Mouse (Mus musculus): ENCODE results near the gene Col11a2.

Col11a2 gene

DNA sequence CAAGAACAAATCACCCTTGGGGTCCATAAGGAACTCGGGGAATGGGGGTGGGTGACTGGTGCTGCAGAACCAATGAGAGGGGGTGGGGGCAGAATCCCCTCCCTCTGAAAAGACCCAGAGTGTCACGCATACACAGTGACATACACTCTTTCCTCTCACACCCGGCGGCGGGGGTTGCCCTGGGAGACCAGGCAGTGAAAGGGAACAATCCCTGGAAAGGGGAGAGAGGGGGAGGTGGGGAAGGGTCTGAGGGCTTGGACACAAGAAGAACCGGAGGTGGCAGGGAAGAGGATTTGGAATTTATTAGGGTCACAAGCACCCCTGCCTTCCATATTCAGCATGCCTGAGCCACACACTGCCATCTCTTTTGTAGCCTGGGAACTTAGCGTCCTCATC is 13.5 kb upstream of the Col11a2 start:
- CTCF ChIA-PET: interaction anchor here (0.6 kb wide), 2 partner anchors 21 to 60 kb away, joined by 4 to 9 read pairs; no protein-coding TSS in a partner anchor

DNA sequence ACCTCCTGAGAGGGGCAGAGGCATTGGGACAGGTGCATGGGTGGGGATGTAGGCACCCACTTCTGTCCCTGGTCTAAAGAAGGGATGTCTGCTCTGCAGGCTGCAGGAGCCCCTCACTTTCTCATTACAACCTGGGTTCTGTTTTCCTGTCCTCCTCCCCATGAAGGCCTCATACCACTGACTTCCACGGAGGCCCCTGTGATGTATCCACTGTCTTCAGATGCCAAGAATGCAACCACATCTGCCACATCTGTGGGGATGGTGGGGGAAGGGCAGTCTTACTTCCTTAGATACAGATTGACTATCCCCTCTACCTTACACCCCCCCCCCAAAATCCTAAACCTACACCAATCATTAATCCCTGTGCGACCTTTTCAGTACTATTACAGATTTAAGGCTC is 13.0 kb upstream of the Col11a2 start:
- CTCF ChIA-PET: no interaction called here

DNA sequence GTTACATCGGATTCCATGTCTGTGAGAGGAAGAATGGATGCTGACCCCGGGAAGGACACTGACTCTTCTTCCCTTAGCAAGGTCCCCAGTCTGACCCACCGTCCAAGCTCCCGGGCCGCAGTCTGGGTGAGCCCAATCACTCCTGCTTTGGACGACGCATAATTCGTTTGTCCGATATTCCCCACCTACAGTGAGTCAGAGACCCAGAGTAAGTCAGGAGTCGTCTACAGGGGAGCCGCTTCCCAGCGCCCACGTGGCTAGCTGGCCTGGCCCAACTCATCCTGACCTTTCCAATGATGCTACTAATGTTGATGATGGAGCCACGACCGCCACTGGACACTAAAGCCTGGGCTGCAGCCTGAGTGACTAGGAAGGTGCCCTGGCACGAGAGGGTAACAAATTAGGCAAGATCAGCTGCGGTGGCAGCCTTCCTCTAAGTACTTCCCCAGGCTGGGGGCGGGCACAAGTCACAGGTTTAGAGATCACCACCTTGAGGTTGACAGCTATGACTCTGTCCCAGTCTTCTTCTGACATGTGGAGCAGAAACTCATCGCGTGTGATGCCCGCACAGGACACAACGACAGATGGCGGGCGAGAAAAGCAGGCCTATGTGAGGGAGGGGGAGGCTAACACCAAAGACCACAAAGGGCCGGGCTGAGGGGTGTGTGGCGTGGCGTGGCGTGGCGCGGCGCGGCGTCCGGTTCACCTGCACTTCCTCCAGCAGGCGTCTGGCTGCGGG is 12.2 kb upstream of the Col11a2 start:
- CTCF ChIA-PET: interaction anchor here (0.6 kb wide), 1 partner anchor 20 kb away, joined by 3 read pairs; no protein-coding TSS in a partner anchor

DNA sequence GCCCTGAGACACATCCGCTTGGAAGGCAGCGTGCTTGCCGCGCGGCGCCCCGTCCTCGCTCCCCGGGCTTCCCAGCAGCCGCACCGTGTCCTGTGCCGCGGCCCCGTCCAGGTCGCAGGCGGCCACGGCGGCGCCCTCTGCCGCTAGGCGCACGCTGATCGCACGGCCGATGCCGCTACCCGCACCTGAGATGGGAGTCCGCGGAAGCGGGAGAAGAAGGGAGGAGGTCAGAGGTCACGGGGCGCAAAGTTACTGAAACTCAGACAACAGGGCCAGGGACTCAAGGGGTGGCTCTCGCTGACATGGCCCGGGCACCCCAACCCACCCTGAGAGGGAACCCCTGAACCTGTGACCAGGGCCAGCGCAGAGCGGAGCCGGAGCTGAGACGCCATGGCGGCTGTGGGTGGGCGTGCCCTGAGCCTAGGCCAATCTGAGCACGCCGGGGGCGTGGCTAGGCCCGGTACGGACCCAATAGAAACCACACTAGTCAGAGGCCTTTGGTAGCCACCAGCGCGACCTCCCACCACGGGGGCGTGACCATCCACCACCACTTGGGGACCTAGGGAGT is 11.5 kb upstream of the Col11a2 start, which contains the start of gene H2-Ke6:
Gene H2-Ke6 (minus strand): TSS at position 405 of the 568 bp plus-strand sequence.
- CTCF ChIA-PET: no interaction called here

DNA sequence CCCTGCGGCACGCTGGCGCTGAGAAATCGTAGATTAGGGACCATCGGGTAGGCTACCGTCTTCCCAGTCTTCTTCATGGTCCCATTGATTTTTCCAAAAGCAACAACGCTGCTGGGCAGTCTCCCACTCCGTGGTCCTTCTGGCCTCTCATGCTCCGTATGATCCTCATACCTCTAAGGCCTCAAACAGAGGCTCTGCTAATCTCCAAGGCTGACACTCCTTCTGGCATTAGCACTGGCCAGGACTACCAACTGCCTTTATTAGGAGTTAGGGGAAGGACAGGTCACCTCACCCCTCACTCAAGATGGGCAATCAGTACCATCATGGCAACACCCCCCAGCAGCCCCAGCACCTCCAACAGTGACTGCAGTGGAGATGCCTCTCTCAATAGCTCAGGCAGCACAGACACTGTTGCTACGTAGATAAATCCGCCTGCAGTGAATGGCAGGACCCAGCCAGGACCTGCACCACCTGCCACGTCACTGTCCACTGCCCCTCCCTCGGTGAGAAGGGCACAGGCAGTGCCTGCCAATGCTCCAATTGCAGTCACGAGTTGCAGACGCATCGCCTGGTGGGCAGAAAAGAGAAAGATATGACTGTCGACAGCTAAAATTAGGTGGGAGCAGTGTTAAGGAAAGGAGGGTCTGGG is 10.6 kb upstream of the Col11a2 start:
- CTCF ChIA-PET: no interaction called here

DNA sequence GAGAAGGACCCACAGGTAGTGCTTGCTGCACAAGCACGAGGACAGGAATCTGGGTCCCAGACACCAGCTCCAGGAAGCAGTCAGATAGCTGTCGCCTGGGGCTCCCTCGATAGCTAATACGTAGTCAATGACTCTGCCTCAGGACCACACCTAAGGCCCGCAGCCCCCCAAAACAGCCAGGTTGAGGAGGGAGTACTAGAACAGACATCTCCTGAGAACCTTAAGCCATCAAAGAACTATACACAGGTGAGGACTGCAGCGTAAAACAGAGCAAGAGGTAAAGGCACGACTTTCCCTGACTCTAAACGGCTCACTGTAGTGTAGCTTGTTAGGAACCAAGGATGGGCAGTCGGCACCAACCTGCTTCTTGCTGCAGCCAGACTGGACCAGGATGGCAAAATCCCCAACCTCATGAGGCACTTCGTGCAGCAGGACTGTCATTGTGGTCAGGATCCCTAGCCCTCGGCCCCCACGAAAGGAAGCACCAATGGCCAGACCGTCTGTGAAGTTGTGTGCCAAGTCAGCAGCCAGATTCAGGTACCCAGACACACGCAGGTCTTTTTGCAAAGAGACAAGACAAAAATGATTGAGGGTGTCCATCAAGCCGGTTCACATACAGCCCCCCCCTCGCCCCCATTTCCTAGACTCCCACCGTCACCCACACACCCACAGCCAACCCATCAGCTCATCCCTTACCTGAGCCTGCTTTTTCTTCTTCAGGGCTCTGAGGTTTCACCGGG is 9.9 kb upstream of the Col11a2 start:
- CTCF ChIA-PET: no interaction called here

DNA sequence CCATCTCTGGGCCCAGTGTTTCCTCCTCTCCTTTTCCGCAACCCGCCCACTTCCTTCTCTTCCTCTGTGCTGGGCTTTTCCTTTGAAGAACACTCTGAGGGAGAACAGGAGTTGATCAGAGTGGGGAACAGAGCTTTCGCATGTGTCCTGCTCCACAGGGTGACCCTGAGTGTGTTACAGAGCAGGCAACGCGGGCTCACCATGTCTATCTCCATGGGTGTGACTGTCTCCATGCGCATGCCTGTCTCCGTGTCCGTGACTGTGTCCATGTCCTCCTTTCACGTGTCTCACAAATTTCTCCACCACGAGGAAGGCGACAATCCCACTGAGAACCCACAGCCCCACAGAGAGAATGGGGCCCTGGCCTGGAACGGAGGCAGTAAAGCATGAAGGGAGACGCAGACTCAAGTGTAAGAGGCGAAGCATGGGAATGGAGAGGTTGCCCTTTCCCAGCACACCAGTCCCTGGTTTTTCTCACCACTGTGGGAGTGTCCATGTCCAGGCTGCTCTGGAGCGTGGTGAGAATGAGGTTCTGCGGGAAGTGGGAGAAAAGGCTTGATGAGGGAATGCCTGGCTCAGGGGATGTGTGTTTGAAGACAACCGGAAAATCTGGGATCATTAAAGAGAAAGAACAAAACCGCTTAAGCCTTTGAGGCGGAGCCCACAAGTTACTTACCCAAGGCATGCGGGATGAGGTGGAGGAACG is 9.2 kb upstream of the Col11a2 start:
- CTCF ChIA-PET: interaction anchor here (0.6 kb wide), 1 partner anchor 11 kb away, joined by 3 read pairs; no protein-coding TSS in a partner anchor

DNA sequence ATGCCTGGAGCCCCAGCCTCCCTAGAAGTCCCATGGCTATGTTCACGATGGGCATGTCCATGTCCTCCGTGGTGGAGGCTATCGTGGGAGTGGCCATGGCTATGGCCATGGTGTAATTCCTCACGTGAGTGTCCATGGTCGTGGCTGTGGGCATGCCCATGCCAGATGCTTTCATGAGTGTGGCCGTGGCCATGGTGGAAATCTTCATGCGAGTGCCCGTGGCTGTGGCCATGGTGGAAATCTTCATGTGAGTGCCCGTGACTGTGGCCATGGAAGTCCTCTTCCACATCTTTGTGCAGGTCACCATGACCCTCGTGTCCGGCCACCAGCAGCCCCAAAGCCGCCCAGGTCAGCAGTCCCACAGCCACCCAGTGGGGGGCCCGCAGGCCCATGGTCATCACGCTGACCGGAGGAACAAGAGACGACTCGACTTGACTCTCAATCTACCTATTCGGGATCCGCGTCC is 8.3 kb upstream of the Col11a2 start:
- CTCF ChIA-PET: interaction anchor here (0.6 kb wide), 1 partner anchor 12 kb away, joined by 3 read pairs; no protein-coding TSS in a partner anchor

DNA sequence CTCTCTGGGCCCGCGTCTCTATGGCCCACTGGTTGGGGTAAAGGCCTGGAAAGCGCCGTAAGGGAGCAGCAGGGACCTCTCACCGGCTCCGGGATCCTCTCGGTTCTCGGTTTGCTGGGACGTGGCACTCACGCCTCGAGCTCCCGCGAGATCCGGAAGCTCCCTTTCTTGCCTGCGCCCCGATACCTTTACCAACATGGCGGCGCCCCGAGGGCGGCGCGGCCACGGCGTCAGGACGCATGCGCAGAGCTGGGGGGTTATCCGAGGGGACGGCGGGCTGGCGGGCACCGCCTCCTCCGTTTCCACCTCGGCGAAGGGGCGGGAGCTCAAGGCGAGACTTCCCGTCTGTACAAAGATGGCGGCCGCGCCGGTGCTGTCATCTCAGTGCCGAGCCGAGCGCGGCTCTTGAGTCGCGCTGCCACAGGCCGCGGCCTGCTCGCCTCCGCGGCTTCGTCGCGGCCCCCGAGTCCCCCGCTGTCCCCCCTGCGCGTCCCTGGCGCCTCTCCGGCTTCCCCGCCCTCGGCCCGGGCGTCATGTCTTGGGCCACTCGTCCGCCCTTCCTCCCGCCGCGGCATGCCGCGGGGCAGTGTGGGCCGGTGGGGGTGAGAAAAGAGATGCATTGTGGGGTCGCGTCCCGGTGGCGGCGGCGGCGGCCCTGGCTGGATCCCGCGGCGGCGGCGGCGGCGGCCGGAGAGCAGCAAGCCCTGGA is 7.6 kb upstream of the Col11a2 start, which contains the start of the genes Slc39a7 and Rxrb:
Gene Slc39a7 (minus strand): TSS at position 218 of the 709 bp plus-strand sequence.
Gene Rxrb (plus strand): TSS at position 348 of the 709 bp plus-strand sequence.
- CTCF ChIA-PET: interaction anchor here (0.8 kb wide), 1 partner anchor 158 kb away, joined by 4 read pairs; no protein-coding TSS in a partner anchor

DNA sequence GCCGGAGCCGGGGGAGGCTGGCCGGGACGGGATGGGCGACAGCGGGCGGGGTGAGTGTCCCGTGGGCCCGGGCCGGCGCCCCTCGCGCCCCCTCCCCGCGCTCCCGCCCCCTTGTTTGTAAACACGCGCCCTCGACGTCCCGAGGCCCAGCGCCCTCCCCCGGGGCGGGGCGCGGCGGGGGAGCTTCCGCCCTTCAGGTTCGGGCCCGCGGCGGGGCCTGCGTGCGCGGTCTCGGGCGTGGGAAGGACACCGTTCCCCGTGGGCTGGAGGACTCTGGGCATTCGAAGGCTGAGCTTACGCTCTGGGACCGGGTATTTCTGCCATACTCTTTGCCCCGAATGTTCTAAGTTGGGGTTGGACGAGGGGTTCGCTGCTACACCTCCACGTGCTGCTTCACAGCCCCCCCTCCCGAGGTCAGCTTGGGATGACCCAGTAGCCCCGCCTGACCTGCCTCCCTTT is 7.0 kb upstream of the Col11a2 start:
- CTCF ChIA-PET: interaction anchor here (0.8 kb wide), 1 partner anchor 157 kb away, joined by 4 read pairs; no protein-coding TSS in a partner anchor

DNA sequence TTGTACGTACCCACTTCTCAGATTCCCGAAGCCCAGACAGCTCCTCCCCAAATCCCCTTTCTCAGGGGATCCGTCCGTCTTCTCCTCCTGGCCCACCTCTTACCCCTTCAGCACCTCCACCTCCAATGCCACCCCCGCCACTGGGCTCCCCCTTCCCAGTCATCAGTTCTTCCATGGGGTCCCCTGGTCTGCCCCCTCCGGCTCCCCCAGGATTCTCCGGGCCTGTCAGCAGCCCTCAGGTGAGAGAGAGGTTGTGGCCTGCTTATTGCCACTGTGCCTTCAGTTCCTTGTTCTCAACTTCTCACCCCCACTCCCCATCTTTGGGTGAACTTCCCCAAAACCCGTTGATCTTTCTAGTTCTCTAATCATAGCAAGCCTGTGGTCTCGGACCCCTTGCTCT is 6.4 kb upstream of the Col11a2 start:
- CTCF ChIA-PET: interaction anchor here (0.8 kb wide), 1 partner anchor 156 kb away, joined by 4 read pairs; no protein-coding TSS in a partner anchor

DNA sequence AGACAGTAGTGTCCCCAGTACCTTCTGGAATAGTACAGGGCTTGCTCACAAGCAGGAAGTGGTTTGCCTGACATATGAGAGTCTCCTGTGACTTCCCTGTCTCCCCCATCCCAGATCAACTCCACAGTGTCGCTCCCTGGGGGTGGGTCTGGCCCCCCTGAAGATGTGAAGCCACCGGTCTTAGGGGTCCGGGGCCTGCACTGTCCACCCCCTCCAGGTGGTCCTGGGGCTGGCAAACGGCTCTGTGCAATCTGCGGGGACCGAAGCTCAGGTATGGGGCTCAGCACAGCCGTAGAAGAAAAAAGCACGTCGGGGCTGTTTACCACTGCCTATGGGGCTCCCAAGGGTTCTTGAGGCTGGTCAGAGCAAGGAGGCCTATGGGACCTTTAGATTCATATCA is 5.8 kb upstream of the Col11a2 start:
- CTCF ChIA-PET: no interaction called here

DNA sequence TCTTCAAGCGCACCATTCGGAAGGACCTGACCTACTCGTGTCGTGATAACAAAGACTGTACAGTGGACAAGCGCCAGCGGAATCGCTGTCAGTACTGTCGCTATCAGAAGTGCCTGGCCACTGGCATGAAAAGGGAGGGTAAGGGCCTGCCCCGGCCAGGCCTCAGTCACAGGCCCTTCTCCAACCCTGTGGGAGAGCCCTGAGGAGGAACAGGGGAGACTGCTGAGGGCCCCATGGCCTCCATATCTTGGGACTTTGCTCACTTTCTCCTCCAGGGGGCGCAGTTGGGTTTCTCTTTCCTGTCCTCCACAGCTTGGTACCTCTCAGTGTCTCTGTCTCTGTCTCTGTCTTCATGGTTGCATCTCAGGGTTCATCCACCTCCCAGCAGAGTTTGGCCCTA is 5.2 kb upstream of the Col11a2 start:
- CTCF ChIA-PET: no interaction called here

DNA sequence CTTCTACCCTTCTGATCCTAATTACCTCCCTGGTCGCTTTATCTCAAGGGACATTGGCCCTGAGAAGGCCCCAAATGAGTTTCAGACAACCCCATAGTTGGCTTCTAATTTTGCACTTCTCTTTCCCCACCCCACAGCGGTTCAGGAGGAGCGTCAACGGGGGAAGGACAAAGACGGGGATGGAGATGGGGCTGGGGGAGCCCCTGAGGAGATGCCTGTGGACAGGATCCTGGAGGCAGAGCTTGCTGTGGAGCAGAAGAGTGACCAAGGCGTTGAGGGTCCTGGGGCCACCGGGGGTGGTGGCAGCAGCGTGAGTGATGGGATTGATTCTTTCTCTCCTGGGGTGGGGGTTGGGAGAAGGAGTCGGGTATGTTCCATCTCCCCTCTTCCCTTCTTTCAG is 3.7 kb upstream of the Col11a2 start:
- CTCF ChIA-PET: no interaction called here

DNA sequence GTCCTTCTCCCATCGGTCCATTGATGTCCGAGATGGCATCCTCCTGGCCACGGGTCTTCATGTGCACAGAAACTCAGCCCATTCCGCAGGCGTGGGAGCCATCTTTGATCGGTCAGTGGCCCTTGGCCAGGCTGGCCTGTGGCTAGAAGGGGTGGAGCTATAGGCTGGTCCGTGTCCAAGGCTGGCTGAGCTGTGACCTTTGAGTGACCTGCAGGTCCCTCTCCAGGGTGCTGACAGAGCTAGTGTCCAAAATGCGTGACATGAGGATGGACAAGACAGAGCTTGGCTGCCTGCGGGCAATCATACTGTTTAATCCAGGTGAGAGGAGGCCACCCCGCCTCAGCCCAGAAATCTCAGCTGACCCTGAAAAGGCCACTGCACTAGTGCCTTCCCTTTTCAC is 2.6 kb upstream of the Col11a2 start:
- CTCF ChIA-PET: no interaction called here

DNA sequence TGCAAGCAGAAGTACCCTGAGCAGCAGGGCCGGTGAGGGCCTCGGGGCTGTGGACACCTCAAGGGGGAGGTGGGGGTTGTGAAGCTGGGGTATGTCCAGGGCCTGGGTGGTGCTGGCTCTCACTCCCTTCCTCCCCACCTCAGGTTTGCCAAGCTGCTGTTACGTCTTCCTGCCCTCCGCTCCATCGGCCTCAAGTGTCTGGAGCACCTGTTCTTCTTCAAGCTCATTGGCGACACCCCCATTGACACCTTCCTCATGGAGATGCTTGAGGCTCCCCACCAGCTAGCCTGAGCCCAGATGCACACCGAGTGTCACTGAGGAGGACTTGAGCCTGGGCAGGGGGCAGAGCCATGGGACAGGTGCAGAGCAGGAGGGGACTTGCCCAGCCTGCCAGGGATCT is 2.0 kb upstream of the Col11a2 start:
- CTCF ChIA-PET: no interaction called here

DNA sequence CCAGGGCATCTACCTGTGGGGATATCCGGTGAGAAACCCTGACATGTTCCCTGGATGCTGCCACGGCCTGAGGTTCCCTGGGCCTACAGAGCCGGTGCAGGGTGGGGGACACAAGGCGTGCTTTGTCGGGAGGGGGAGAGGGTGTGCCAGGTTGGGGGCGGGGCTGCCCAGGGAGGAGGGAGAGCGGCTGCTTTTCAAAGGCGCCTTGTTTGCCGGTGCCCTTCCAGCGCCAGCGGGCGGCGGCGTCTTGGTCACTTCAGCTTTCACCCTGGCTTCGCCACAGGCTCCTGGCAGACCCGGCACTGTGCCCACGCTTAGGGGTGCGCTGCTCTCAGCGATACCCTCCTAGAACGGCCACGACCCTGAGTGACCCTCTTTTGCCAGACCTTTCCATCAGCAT is 797 bp upstream of the Col11a2 start:
- CTCF ChIA-PET: interaction anchor here (0.6 to 0.7 kb wide), 2 partner anchors 37 to 129 kb away, joined by 4 read pairs; no protein-coding TSS in a partner anchor

DNA sequence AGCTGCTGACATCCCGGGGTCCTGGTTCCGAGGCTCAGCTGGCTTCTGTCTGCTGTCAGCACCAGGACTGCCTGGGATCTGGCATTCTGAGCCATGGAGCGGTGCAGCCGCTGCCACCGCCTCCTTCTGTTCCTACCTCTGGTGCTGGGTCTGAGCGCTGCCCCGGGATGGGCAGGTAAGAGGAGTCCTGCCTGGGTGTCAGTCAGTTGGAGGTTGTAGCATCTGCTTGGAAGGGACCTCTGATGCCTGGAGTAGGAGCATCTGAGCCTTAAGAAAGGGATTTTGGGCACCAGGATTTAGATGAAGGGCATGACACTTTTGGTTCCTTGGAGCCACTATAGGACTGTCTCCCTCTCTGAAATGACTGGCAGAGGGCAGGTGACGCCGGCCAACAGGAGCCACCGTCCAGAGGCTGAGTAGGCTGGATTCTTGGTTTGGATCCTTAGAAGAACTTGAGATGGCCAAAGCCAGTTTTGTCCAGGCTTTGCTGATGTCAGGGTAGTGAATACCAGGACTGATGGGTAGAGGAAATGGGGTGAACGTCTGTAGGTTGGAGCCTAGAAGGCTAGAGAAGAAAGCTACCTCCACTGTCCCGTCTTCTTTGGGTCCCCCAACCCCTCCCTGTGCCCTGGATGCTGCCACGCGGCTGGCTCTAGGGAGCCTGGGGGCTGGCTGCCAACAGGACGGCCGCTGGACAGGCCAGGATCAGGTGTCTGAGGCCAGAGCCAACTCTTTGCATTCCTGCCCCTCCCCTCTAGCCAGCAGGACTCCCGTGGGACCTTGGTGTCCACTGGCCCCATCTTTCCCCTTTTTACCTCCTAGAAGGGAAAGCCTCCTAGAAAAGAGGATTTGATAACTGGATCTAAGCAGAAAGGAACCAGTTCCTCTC is 569 bp downstream of the Col11a2 start:
- CTCF ChIA-PET: interaction anchor here (0.6 kb wide), 1 partner anchor 57 kb away, joined by 7 read pairs; no protein-coding TSS in a partner anchor

DNA sequence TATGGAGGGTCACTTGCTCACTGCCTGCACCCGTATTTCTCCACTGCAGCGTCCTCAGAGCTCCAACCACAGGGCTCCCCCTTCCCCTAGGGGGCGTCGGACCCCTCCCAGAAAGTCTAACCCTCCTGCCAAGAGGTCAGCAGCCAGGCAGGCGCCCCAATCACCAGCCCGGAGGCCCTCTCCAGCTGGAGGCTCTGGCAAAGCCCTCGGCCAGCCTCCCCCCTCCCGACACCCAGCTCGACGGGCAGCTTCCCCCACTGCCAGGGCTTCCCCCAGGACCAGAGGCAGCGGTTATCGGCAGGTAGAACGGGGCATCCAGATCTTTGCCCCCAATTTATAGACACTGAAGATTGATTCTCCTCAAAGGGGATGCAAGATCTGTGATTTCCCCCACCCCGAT is 6.7 kb downstream of the Col11a2 start:
- CTCF ChIA-PET: interaction anchor here (0.8 kb wide), 1 partner anchor 11 kb away, joined by 3 read pairs; no protein-coding TSS in a partner anchor
